Mouse (Mus musculus) c-Kit-positive CD71-positive TER-119-negative erythroid progenitor cells, embryonic 14.5 days (primary cell): Measurements from ENCODE around the gene Rin2.

ENCODE experiments used
- DNase-seq: peaks from one replicate; pipeline ENCODE4 v3.0.0-alpha.2; 2013; ENCODE audit warnings: low read depth

Rin2 gene

DNA sequence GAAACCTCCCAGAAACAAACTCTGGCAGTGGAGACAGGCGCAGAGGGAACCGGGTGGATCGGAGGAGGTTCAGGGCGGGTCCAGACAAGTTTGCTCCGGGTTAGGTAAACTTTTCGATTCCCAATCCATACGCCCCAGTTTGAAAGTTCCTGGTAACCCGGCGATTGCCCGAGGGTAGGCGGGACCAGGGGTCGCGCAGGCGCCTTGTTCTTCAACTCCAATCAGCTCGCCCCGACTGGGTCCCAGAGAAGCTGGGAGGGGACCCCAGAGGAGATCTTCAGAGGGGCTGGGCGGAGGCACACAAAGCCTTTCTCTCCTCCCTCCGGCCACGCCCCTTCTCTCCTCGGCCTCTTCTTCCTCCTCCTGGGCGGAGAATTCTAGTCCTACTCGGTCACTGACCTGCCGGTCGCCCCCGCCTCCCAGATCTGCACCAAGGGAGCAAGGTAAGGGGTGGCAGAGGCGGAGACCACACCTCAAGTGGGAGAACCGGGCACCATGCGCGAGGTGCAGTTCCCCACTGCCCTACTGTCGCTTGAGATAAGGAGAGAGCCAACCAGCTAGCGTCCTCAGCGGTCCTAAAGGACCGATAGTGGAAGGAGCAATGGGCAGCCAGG lies at the start of gene Rin2:
Rin2 (plus strand) TSS at position 74 of the 614 bp plus-strand sequence.
- DNase-seq: peak; percentile 27

DNA sequence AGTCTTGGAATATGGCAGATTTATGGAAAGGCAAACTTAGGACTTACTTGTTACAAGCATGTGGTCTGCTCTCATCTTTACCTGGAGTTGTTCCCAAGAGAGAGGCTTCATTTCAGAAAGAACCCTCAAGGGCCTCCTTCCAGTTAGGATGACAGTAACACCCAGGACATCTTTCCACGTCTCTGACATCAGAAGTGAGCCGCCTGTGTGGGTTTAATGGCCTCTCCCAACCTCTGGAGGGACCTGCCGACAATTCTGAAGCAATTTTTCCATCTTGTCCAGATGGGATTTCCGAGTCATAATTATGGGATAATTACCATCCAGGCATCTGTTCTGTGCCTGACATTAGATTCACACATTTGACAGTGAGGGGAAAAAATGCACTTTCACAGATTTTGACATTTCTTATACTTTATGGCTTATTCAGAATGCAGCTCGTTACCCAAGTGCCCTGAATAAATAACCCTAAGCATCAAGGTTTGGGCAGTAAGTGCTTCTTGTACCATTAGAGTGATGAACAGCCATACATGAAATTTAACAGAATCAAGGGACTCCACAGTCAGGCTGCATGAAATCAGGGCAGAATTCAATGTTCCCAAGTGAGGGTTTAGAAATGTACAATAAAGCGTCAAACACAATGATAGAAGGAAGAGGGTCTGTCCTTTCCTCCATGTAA lies 43.8 kb upstream of the Rin2 start:
- no peak for DNase-seq

DNA sequence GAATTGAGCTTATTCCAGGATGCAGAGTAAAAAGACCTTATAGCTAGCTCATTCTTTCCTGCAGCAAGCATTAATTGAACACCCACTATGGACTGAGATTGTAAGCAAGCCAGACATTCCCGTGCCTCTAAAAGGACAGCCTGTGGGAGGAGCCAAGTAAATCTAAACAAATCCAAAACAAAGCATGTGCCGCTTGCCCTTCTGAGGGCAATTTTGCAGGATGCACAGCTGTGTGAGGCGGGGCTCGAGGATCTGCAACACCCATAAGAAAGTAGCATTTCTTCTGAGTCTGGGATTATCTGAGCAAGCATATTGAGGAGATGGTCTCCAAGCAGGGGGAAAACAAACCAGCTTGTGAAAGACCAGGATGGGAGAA lies 43.2 kb upstream of the Rin2 start:
- DNase-seq: no peak

DNA sequence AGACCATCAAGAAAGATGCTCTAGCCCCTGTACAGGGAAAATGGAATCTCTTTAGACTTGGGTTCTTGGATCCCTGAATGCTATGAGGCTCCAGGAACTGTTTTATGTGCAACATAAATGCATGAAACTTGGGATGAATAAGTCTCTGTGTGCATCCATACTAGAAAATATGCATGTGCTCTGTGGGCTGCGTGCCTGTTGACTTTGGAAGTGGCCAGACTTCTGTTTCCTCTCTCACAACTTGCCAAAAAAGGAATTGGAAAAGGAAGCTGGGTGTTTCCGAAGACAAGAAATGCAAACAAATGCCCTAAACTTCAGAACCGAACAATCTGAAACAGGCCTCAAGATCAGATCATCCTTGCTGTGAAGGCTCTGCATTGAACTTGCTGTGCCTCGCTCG lies 41.2 kb upstream of the Rin2 start:
- no peak for DNase-seq

DNA sequence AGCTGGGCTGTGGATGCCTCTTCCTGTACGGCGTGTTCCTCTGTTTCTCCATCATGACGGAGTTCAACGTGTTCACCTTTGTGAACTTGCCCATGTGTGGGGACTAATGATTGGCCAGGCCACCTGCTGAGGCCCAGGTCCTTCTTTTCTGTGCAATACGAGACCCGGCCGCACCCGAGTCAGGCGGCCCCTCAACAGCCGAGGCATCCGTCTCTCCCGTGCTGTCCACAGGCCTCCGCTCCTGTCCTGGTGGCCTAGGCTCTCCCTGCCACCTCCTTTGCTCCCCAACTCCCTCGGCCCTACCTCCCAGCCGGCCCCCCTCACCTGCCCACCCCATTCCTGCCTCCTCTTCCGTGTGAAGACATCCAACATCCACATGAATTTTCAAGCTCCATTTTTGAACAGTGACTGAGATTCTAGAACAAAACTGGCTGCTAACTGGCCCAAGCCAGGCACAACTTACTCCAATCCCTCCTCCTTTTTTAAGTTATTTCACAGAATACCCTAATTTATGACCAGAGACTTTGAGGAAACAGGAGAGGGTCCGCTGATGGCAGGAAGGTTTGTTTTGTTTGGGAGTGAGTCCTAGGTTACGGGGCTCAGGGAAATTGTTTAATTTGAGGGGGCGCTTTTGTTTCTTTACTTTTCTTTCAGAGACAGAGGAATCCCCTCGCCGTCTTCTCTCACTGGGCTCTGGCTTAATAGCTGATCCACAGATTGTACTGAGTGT lies 34.6 kb upstream of the Rin2 start:
- no peak for DNase-seq

DNA sequence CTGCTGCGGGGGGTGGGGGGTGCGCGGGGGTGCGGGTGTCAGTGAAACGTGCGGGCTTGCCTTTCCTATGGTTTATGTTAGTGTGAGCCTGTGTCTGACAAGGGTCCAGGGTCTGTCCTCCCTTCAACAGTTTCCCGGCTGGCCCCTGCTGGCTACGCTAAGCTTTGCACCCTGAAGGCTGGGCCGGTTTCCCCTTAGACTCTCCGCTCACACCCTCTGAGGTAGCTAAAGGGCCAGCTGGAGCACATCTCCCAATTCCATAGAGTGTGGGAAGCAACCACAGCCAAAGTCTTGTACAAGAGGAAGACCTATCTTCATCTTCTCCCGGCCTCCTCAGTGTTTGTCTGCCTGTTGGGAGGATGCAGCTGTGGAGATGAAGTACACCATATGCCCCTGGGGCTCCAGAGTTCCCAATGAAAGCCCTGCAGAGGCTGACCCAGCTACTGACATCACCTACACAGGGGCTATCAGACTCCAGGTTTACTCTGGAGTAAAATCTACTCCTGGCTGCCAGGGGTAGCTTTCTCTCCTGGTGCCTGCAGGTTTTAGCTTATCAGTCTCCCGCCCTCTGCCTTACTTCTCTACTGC lies 19.5 kb upstream of the Rin2 start:
- DNase-seq: no peak

DNA sequence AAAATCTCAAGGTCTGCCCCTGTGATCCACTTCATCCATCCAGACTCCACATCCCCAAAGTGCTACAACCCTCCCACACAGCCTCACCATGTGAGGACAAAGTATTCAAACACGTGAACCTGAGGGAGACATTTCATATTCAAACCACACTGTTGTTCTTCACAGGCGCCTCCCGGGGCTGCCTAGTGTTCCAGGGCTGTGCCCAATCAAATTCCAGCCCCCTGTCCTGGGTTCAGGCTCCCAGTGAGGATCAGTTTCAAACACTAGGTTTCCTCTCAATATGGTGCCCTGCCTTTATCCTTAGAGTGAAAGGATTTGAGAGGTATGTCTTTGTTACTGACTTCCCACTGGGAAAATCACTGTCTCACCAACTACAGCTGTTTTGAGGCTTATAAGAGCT lies 18.9 kb upstream of the Rin2 start:
- no peak for DNase-seq

DNA sequence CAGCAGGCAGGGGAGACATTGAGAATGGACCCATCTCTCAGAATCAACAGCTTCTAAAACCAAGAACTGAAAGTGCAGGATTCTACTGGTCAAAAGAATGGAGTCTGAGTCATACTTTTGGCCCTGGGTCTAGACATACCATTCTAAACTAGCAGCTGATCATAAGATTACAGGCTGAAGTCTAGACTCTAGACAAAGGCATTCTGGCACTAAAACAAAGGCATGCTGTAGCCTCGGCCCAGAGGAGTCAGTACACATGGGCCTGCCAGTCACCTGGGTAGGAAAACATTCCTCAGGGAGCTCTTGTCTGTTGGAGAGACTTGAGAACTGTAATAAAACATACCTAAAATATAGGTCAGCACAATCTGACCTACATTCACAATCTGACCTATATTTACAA lies 18.3 kb upstream of the Rin2 start:
- DNase-seq: no peak

DNA sequence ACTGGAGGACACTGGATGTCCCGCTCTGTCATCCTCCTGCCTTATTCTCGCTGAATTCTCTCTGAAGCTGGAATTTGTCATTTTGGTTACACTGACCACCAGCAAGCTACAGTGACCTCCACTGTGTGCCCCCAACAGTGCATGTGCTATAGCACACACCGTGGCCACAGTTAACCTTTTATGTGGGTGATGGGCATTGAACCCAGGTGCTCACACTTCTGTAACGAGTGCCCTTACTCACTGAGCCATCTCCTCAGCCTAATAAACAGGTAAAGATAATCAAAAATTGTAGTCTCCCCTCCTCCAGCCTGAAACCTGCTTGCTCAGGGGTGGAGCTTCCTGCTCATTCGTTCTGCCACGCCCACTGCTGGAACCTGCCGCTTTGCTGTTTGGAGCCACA lies 13.8 kb upstream of the Rin2 start:
- DNase-seq: no peak

DNA sequence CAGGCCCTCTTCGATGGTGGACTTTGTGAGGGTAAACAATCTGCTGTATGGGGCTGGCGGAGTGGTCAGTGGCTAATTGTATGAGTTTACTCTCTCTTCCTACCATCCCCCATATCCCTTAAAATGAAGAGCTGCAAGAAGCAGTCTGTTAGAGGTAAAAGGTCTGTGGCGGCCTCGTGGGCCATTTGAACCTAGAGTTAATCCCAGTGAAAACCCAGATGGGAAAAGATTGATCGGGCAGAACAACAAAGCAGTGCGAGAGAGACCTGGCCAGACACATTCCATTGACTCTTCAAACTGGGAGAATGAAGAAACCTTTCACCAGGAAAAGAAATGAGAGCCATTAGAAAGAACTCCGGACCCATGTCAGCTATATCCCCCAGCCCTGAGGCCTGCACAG lies 11.1 kb upstream of the Rin2 start:
- DNase-seq: no peak

DNA sequence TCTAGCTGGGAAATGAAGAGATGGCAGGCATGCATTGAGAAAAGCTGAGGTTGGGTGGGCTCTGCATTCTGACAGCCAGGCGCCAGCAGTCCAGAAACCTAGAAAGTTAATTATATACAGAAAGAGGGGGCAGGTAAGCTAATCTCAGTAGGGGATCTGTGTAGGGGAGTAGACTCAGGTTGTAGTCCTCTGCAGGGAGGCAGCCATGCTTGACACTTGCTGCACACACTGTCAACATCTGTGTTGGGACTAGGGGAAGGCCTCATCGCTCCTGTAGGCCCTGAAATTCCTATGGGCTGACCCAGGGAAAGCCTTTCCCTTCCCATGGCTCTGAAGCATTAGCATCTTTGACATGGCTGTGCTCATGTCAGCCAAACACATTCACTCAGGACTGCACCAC lies 10.7 kb upstream of the Rin2 start:
- DNase-seq: no peak

DNA sequence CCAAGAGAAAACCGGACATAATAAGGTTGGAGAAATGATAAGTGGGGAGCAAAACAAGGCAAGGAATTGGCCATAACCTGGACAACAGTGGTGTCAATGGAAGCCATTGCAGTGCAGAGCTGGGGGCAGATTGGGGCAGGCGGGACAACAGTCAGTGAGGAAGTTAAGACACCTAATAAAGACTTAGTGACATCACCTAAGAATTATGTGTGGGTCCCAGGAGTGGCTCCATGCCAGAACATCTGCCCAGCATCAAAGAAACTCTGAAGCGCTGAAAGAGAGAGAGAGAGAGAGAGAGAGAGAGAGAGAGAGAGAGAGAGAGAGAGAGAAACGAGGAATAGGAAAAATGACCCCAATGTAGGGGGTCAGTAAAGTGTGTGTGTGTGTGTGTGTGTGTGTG lies 6.9 kb upstream of the Rin2 start:
- DNase-seq: no peak

DNA sequence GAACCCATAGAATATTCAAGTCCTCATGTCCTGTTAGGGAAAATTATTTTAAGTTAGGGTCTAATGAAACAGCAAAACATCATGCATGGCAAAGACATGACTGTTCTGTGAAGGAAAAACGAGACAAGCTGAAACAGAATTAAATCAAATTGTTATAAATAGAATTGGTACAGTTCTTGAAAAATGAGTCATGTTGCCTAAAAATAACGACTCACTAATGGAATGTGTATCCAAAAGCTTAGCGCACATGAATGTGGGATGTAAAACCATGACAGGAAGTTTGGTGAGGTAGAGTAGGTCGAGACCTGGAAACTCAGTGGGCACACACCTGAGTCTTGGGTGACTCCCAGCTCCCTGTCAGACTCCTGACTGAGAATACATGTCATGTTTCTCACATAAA lies 4.9 kb upstream of the Rin2 start:
- DNase-seq: no peak

DNA sequence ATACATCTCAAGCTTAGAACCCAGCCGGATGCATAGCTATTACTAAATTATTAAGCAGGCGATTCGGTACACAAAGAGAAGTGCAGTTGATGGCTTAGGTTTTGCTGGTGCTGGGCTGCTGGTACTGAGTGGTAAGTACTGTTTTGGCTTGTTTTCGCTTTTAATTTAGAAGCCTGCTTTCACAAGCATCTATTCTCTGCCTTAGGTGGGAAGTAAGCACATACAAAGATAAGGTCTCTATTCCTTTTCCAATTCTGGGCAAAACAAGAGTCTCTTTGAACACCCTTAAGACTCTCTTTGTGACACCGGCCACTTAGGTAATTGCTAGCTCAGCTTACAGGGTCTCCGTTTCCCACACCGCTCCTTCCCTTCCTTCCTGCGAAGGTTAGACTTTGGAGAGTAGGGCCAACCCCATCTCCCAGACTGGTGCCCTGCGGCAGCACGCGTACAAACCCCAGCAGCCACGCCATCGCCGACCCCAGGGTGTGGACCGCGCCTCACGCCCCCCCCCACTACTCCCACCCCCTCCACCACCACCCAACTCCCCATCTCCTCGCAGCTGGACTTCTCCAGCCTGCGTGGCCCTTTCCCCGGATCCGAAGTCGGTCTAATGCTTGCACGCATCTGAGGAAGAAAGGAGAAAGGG lies 396 bp upstream of the Rin2 start:
- no peak for DNase-seq

DNA sequence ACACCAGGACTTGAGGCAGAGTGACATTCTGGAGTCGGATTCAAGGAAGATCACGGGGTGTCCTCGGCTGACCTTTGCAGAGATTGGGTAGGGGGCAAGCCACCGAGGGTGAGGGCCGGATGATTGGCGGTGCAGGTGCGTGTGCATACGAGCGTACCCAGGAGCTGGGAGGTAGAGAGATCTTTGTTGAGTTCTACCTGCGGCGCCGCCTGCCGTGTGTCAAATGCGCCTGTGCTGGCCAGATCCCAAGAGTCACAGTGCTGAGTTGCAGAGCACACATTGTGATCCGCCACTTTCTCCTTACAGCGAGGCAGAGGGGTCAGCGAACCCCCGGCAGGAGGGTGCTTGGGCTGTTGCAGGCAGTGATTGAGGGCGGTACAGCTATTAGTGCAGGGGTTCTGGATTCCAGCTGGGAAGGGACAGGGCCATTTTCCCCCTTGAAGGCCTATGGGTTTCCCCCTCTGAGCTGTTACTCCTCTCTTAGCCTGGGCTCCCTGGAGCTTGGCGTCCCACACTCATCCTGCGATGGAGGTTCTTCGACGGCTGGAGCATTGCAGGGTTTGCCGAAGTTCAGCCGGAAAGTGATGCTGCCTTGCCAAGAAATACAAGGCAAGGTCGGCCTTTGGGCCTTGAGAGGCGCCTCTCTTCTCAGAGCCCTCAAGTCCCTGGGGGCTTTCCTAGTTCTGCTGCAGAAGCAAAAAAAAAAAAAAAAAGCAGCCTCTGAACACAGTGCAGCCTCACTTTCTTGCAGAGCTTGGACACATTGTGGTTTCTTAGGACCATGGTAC lies 935 bp downstream of the Rin2 start:
- DNase-seq: no peak

DNA sequence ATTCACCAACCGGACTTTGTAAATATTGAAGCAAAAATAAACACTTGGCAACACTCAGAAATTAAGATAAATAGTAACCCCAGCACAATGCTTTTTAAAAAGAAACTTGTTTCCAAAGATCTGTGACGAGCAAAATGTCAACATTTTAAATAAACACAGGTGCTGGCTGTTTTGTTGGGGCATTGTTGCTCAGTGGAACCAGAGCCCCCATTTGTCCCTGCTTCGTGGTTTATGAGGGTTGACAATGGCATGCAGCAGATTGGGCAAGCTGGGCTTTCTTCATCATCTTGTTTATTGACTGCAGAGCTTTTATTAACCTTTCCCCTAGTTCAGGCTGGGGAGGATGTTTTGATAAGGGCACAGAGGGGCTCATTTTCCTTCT lies 1.5 kb downstream of the Rin2 start:
- no peak for DNase-seq

DNA sequence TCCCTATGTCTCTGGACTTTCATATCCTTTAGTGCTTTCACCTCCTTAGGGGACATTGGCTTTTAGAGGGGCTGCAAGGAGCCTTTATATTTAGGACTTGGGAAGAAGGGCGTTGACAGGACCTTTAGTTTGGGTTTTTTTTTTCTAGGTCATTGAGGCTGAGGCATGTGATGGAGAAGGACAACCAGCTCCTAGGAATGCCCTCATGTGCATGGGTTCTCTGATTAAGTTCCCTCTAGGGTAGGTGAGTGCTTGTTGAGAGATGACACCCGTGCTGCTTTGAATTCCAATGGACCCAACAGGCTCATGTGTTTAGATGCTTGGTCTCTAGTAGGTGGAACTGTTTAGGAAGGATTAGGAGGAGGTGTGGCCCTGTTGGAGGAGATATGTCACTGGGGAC lies 1.9 kb downstream of the Rin2 start:
- no peak for DNase-seq

DNA sequence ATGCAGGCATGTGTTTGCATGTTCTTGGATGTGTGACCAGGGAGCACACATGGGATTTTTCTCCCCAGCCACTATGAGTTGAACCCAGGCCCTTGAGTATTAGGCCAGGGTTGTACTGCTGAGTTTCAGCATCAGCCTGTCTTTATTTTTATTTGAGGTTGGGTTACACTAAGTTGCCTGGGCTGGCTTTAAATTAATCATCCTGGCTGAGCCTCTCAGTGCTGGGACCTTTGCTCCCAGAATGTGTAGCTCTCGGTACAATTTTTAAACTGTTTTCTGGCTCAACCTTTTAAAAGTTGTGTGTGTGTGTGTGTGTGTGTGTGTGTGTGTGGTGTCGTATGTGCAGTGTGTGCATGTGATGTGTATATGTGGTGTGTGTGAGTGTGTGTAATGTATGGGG lies 5.1 kb downstream of the Rin2 start:
- DNase-seq: no peak

DNA sequence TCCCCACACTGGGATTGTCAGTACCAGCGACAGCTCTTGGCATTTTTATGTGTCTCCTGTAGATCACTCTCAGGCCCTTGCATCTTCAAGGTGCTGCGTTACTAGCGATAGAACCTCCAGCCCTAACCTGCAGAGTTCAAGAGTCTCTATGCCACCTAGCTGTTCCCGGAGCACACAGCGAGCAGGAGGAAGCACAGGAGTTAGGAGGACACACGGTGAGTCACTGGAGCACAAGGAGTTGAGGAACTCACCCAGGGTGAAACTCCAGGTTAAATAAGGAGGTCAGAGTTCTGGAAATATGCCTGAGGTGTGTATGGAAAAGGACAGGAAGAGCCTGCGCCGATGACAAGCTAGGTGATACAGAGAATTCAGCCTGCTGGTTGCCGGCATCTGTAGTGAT lies 5.7 kb downstream of the Rin2 start:
- DNase-seq: no peak

DNA sequence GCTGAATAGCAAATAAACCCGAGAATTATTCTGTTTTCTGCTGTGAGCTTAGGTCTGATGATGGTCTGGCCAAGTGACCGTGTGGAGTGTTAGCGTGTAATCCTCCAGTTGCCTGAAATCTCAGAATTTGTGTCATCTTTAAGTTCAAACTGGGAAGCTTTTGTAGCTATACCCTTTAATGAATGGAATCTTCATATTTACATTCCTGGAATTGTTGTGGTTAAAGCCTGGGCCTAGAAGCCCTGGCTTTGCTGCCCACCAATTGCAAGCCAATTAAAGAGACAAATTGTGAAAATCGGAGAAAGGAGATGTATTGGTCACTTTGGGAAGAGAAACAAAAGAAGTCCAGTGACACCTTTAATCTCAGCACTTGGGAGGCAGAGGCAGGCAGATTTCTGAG lies 6.6 kb downstream of the Rin2 start:
- no peak for DNase-seq

DNA sequence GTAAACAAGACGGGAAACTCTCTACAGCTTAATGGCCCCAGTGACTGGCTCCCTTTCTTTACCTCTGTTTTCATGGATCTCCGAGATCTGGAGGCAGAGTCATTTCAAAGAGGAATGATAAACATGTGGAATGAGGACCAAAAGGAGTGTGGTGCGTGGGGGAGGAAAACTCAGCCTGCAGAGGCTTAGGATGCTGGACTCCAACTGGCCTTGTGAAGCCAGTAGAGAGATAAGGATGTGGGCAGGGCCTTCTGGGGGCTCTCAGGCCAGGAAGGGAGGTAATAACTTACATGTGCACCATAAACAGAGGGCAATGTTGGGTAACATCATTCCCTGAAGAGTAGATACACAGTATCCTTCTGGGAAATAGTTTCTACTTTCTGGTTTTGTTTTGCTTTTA lies 7.9 kb downstream of the Rin2 start:
- no peak for DNase-seq

DNA sequence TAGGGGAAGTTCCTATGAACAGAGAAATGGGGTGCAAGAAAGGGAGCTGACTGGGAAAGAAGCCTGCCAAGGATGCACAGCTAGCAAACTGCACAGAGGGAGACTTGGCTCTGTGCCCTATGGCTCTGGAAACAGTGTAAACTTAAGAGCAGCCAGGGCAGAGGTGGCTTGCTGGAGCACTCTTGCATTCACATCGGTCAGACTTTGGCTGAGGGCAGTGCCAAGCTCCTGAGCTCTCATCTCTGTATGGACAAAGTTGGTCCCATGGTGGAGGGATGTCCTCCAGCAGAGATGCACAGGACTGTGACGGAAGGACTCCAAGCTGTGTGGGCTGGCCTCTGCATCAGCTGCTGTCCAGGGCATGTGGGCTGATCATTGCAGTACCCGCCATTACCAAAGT lies 8.5 kb downstream of the Rin2 start:
- no peak for DNase-seq
